Mouse (Mus musculus) liver, adult 2 months (tissue): ENCODE measurements around the gene Slc20a1.

ENCODE experiments used
- CTCF ChIP-seq: fragments of 200-500 bp; IDR thresholded peaks from 2 replicates; pipeline ENCODE4 v1.5.1; 2011; ENCODE audit warnings: low read depth, low read length, control low read depth
- POLR2A ChIP-seq: fragments of 200-500 bp; IDR thresholded peaks from 2 replicates; pipeline ENCODE4 v1.6.1; 2011; ENCODE audit warnings: low read length, control low read depth; ENCODE audit not compliant: insufficient read depth; ENCODE audit errors: extremely low read depth

DNA sequence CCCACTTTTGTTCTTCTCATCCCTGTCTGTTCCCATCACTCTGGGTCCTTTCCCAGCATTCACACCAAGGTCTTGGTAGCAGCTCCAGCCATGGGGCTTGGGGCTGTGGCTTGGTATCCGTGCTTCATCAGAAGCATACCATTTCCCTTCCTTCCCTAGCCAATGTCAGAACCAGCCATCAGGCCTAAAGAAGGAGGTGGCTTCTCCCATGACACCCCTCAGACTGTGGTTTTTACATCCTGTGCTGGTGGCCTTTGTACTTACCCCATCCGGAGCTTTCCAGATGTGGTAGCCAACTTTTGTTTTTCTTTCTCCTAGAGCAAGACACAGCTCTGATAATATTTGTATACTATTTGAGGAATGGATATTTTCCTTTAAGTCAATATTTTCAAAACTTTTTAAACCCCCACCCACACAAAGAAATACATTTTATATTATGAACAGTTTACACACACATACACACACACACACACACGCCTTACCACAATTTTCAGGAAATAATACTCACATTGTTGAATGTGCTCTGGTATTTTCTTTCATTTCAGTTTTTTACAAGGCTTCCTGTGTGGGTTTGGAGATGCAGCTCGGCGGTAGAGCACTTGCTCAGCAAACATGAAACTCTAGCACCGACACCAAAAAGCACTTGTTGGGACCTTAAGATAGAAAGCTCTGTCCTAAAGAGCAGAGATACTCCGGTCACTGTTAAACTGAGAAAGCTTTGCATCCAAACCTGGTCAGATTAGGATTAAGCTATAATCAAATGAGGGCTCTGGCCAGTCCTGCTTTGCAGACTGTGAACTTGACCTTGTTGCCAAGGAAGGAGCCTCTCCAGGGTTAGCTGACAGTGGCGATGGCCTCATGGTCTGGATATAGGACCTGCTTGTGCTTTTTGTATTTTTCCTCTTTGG lies 18.4 kb upstream of the Slc20a1 start:
- TF ChIP-seq CTCF = no peak
- TF ChIP-seq POLR2A = no peak
